18 mouse cellular contexts compared by ENCODE assay signal in the genomic region with DNA sequence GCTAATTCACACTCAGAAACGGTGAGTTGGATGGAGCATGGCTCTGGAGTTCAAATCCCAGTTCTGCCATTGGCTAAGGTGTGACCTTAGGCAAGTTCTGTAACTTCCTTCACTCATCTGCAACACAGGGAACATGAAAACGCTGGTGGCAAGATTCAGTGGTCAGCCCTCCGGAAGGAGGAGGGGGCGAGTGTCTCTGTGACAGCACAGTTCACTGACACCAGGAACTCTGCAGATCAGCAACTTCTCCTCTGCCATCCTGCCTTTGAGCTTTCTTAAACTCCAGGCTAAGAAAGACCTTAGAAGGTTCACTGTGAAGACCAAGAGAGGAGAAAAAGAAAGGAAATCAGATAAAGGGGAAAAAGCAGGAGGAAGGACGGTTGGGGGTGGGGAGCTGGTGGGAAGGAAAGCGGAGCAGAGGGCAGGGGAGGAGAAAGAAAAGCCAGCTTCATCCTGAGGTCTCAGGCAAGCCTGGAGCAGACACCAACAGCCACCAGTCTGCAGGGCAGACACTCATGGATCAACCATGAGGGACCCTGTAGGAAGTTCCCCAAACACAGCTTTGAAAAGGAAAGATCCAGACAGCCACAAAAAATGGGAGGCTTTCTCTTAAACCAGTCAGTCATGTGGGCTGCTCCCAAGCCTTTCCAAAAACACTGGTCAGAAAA. TPM values are rescaled to one million over a fixed set of nuclear protein-coding genes. Genes with fewer than 3 reads are reported as not detected.
DNase-seq lines count a peak whose midpoint lies in the region; ATAC-seq and TF ChIP-seq lines count a peak whose summit lies in the region.
"Had no signal": no experiment of that assay in that cellular context is flagged by ENCODE, and none has a peak within 500 bp of the region (broad histone marks: within the 10 kb centered on the region; RNA-seq: fewer than 3 reads in every experiment).

No protein-coding gene starts in this region.

- intact Hi-C loops in left cerebral cortex, postnatal 10 days (cut with DNase I) = no loop called here

- H3K9me3 ChIP-seq in midbrain, embryonic 10.5 days (replicated peaks) = no peaks in the 10 kb centered on the region
- H3K9me3 ChIP-seq in midbrain, embryonic 14.5 days (ENCODE audit: control insufficient read depth, low read length) = no peaks in the 10 kb centered on the region
- no peaks in the 10 kb centered on the region for H3K9me3 ChIP-seq in MEL (replicated peaks; ENCODE audit: insufficient read depth, low read length)
- H3K9me3 ChIP-seq in megakaryocyte, embryonic 14.5 days = no peaks in the 10 kb centered on the region
- no peaks in the 10 kb centered on the region for H3K9me3 ChIP-seq in forebrain, postnatal 0 days (ENCODE audit: low read length)

- H3K36me3 ChIP-seq in midbrain, embryonic 10.5 days = no peaks in the 10 kb centered on the region
- no peaks in the 10 kb centered on the region for H3K36me3 ChIP-seq in midbrain, embryonic 14.5 days (ENCODE audit: control insufficient read depth, insufficient read depth, low read length)
- peaks cover 0 to 2% of the 10 kb centered on the region in 2 experiments; a peak in 1 of 4 replicates for H3K36me3 ChIP-seq in MEL (ENCODE audit: control insufficient read depth in 1 of 2, insufficient read depth in 2 of 2, low read length in 2 of 2)
- H3K36me3 ChIP-seq in megakaryocyte, embryonic 14.5 days (replicated peaks; ENCODE audit: low read length) = peaks cover 7% of the 10 kb centered on the region
- no peaks in the 10 kb centered on the region for H3K36me3 ChIP-seq in forebrain, postnatal 0 days (ENCODE audit: insufficient read depth)

- ATAC-seq in midbrain, embryonic 14.5 days (ENCODE audit: low FRiP score, low TSS enrichment) = no peak
- ATAC-seq in granulocyte monocyte progenitor cell, adult 5-6 weeks (replicated peaks; ENCODE audit: poor library complexity, severe bottlenecking) = peak; percentile 37
- no peak for ATAC-seq in forebrain, postnatal 0 days
- ATAC-seq: forebrain, embryonic 14.5 days; hindbrain, embryonic 16.5 days; lung, postnatal 0 days had no signal

- TF ChIP-seq POLR2A in MEL (IDR thresholded peaks at IDR 0.05; ENCODE audit: control insufficient read depth in 1 of 2, insufficient read depth in 1 of 2, low read depth in 1 of 2, low read length in 2 of 2, poor library complexity in 1 of 2) = no peak

- no peaks in the 10 kb centered on the region for H3K79me2 ChIP-seq in MEL (ENCODE audit: control insufficient read depth, insufficient read depth, low read length, poor library complexity)

- no peak for TF ChIP-seq RAD21 in MEL (IDR thresholded peaks at IDR 0.05; ENCODE audit: low read depth, low read length)

- no peak for TF ChIP-seq EP300 in MEL (IDR thresholded peaks at IDR 0.05; ENCODE audit: low read depth in 1 of 2, low read length in 2 of 2)

- H3K4me2 ChIP-seq in midbrain, embryonic 14.5 days (ENCODE audit: low read length) = no peak overlapping the region
- H3K4me2 ChIP-seq in forebrain, postnatal 0 days (ENCODE audit: low read depth) = no peak overlapping the region
- H3K4me2 ChIP-seq: midbrain, embryonic 11.5 days had no signal

- no peak for DNase-seq in midbrain, embryonic 10.5 days (ENCODE audit: low spot score)
- no peak for DNase-seq in midbrain, embryonic 14.5 days
- DNase-seq in MEL (ENCODE audit: low read depth, low spot score) = no peak
- no peak for DNase-seq in left cerebral cortex, postnatal 10 days (ENCODE audit: extremely low spot score in 1 of 2, low spot score in 2 of 2)
- DNase-seq in adrenal gland, postnatal 10 days = no peak
- no peak for DNase-seq in forebrain, postnatal 0 days
- DNase-seq: cerebellum, adult 9-10 months; embryo, embryonic 11 days; heart, adult 2 months; heart, postnatal 14 days; kidney, adult 9 months; thymus, postnatal 14 days had no signal

- peak overlapping the region; percentile 13; the same call in 1 of the 2 replicates for H3K27ac ChIP-seq in midbrain, embryonic 10.5 days (replicated peaks)
- H3K27ac ChIP-seq in midbrain, embryonic 14.5 days (replicated peaks; ENCODE audit: low read depth, low read length) = no peak overlapping the region
- H3K27ac ChIP-seq in MEL (ENCODE audit: control insufficient read depth, low read depth, low read length) = no peak overlapping the region
- no peak overlapping the region for H3K27ac ChIP-seq in forebrain, postnatal 0 days (ENCODE audit: low read depth, low read length)
- H3K27ac ChIP-seq: heart, adult 2 months had no signal

- H3K27me3 ChIP-seq in midbrain, embryonic 10.5 days (ENCODE audit: low read depth, poor library complexity, severe bottlenecking) = no peaks in the 10 kb centered on the region
- H3K27me3 ChIP-seq in midbrain, embryonic 14.5 days (ENCODE audit: control insufficient read depth, insufficient read depth, low read length) = no peaks in the 10 kb centered on the region
- H3K27me3 ChIP-seq in MEL (ENCODE audit: control insufficient read depth in 1 of 2, insufficient read depth in 2 of 2, low read length in 2 of 2) = no peaks in the 10 kb centered on the region
- peaks cover 2% of the 10 kb centered on the region for H3K27me3 ChIP-seq in megakaryocyte, embryonic 14.5 days (replicated peaks)
- H3K27me3 ChIP-seq in forebrain, postnatal 0 days (ENCODE audit: insufficient read depth, low read length) = no peaks in the 10 kb centered on the region

- no peak overlapping the region for H3K4me3 ChIP-seq in midbrain, embryonic 10.5 days
- no peak overlapping the region for H3K4me3 ChIP-seq in midbrain, embryonic 14.5 days (replicated peaks; ENCODE audit: low read depth, low read length)
- H3K4me3 ChIP-seq in MEL (ENCODE audit: control insufficient read depth in 1 of 2, insufficient read depth in 1 of 2, low read depth in 2 of 2, low read length in 2 of 2) = no peak overlapping the region
- peak overlapping the region; percentile 79 for H3K4me3 ChIP-seq in megakaryocyte, embryonic 14.5 days (replicated peaks)
- no peak overlapping the region for H3K4me3 ChIP-seq in forebrain, postnatal 0 days (ENCODE audit: low read depth, low read length)
- H3K4me3 ChIP-seq: heart, adult 2 months had no signal

- H3K9ac ChIP-seq in midbrain, embryonic 14.5 days (replicated peaks; ENCODE audit: low read length) = no peak overlapping the region
- peak overlapping the region; percentile 3; the same call in 1 of the 2 replicates for H3K9ac ChIP-seq in MEL (ENCODE audit: control insufficient read depth, low read depth, low read length, poor library complexity, severe bottlenecking)
- no peak overlapping the region for H3K9ac ChIP-seq in forebrain, postnatal 0 days

- TF ChIP-seq CTCF in MEL (IDR thresholded peaks at IDR 0.05 in 2 of 3, conservative IDR thresholded peaks at IDR 0.05 in 1 of 3; ENCODE audit: control insufficient read depth in 1 of 3, insufficient read depth in 1 of 3, low read depth in 2 of 3, low read length in 3 of 3, poor library complexity in 1 of 3, severe bottlenecking in 1 of 3) = no peak
- no peak for TF ChIP-seq CTCF in forebrain, postnatal 0 days (IDR thresholded peaks at IDR 0.05; ENCODE audit: low read depth)

- WGBS in midbrain, embryonic 10.5 days = 52% methylated on average over 6 of the region's 6 CpGs
- 48% methylated on average over 6 of the region's 6 CpGs for WGBS in midbrain, embryonic 14.5 days
- 51% methylated on average over 6 of the region's 6 CpGs for WGBS in forebrain, postnatal 0 days

- H3K4me1 ChIP-seq in midbrain, embryonic 10.5 days = 0 out of 2 replicates have a peak, but pooled peaks cover 7% of the 10 kb centered on the region
- H3K4me1 ChIP-seq in midbrain, embryonic 14.5 days (ENCODE audit: control insufficient read depth, insufficient read depth, low read length) = no peaks in the 10 kb centered on the region
- H3K4me1 ChIP-seq in MEL (ENCODE audit: control insufficient read depth in 1 of 2, insufficient read depth in 2 of 2, low read length in 2 of 2) = peaks cover 2 to 13% of the 10 kb centered on the region in 2 experiments
- H3K4me1 ChIP-seq in megakaryocyte, embryonic 14.5 days = peaks cover 93% of the 10 kb centered on the region
- H3K4me1 ChIP-seq in forebrain, postnatal 0 days (ENCODE audit: insufficient read depth) = no peaks in the 10 kb centered on the region

TF ChIP-seq in MEL, 35 proteins besides CTCF, POLR2A, EP300 and RAD21 (continues in another document):
- no peak for TF ChIP-seq SMC3 (IDR thresholded peaks at IDR 0.05; ENCODE audit: low read depth, low read length)
- no peak for TF ChIP-seq RCOR1 (IDR thresholded peaks at IDR 0.05; ENCODE audit: low read depth, low read length)
- no peak for TF ChIP-seq HCFC1 (IDR thresholded peaks at IDR 0.05; ENCODE audit: low read depth, low read length)

RNA-seq across cellular contexts. Expression of a gene that starts 2.5 kb away (rescaled TPM):
- 0.53 and 0.58 TPM in 2 replicates for polyA plus RNA-seq in midbrain, embryonic 10.5 days (2016; fragmentation: Nextera tagmentation; extraction: Ambion mirVana)
- polyA plus RNA-seq in midbrain, embryonic 14.5 days (2014; fragmentation: Nextera tagmentation; extraction: Ambion mirVana) = 0.13 TPM in 1 of 2 replicates, not detected in the other
- not detected in 2 replicates for total RNA-seq in MEL (2012; rRNA removed)
- polyA plus RNA-seq in MEL (2012; ENCODE audit: insufficient read depth in 1 of 2, insufficient read length in 2 of 2, low read depth in 1 of 2, low replicate concordance in 2 of 2, missing spikeins in 1 of 2) = under 1 TPM in 1 of 2 experiments, not detected in 1; 0.06 TPM
- 1.8 and 8.8 TPM in 2 replicates for total RNA-seq in granulocyte monocyte progenitor cell, adult 5-6 weeks (2014; fragmentation: Nextera tagmentation)
- 7.5 and 8.2 TPM in 2 replicates for total RNA-seq in granulocyte monocyte progenitor cell, adult 5-6 weeks (2017)
- polyA plus RNA-seq in megakaryocyte, embryonic 14.5 days (2012; ENCODE audit: insufficient read depth, low replicate concordance) = 19.8 and 124 TPM in 2 replicates
- total RNA-seq in left cerebral cortex, postnatal 10 days (2021) = 1 to 10 TPM in 1 of 2 experiments, under 1 TPM in 1; 0.90 to 1.0 TPM
- 1 to 10 TPM; 2.2 to 2.5 TPM for total RNA-seq in adrenal gland, postnatal 10 days (2021)
- 0.95 and 1.2 TPM in 2 replicates for total RNA-seq in forebrain, postnatal 0 days (2014; rRNA removed)
- polyA plus RNA-seq in forebrain, postnatal 0 days (2015; fragmentation: Nextera tagmentation; extraction: Ambion mirVana) = 0.21 and 0.23 TPM in 2 replicates

RNA-seq across cellular contexts. Expression of a gene that starts 48.8 kb away (rescaled TPM):
- polyA plus RNA-seq in midbrain, embryonic 10.5 days (2016; fragmentation: Nextera tagmentation; extraction: Ambion mirVana) = 5.5 and 6.9 TPM in 2 replicates
- polyA plus RNA-seq in midbrain, embryonic 14.5 days (2014; fragmentation: Nextera tagmentation; extraction: Ambion mirVana) = 2.4 and 4.7 TPM in 2 replicates
- 2.9 and 3.6 TPM in 2 replicates for total RNA-seq in MEL (2012; rRNA removed)
- polyA plus RNA-seq in MEL (2012; ENCODE audit: insufficient read depth in 1 of 2, insufficient read length in 2 of 2, low read depth in 1 of 2, low replicate concordance in 2 of 2, missing spikeins in 1 of 2) = 1 to 10 TPM in 1 of 2 experiments, not detected in 1; 5.0 TPM
- total RNA-seq in granulocyte monocyte progenitor cell, adult 5-6 weeks (2014; fragmentation: Nextera tagmentation) = 13.4 and 13.6 TPM in 2 replicates
- total RNA-seq in granulocyte monocyte progenitor cell, adult 5-6 weeks (2017) = 17.2 and 22.6 TPM in 2 replicates
- 18.5 and 31.9 TPM in 2 replicates for polyA plus RNA-seq in megakaryocyte, embryonic 14.5 days (2012; ENCODE audit: insufficient read depth, low replicate concordance)
- 1 to 10 TPM; 5.9 TPM for total RNA-seq in left cerebral cortex, postnatal 10 days (2021)
- total RNA-seq in adrenal gland, postnatal 10 days (2021) = 10 to 100 TPM; 43.9 to 51.3 TPM
- total RNA-seq in forebrain, postnatal 0 days (2014; rRNA removed) = 6.0 and 6.9 TPM in 2 replicates
- 3.3 and 4.1 TPM in 2 replicates for polyA plus RNA-seq in forebrain, postnatal 0 days (2015; fragmentation: Nextera tagmentation; extraction: Ambion mirVana)
